Mouse (Mus musculus) heart, adult 8-10 months (tissue): ENCODE results near the gene Mapkap1. TPM values are rescaled to one million over a fixed set of nuclear protein-coding genes. Genes with fewer than 3 reads are reported as not detected.

ENCODE experiments used
- DNase-seq: peaks from one replicate; pipeline ENCODE4 v3.0.0; 2022; ENCODE audit warnings: low spot score
- total RNA-seq, 4 experiments: library from RNA; stranded (reverse); gene quantifications; 2 replicates each; pipeline ENCODE4 v1.2.4; 2022

The Mapkap1 gene
- total RNA-seq, 4 experiments from 2014 or later, result 60.5 to 73.6 (median 68.7) TPM

GRCm38 (mm10) chr2:34530042-34530441 lies 123.5 kb downstream of the Mapkap1 start:
- DNase-seq, result no peak

- peak; percentile 29 for DNase-seq
Observed at GRCm38 (mm10) chr2:34531801-34532298, 125.3 kb downstream of the Mapkap1 start.

GRCm38 (mm10) chr2:34532394-34532793 lies 125.8 kb downstream of the Mapkap1 start:
- no peak for DNase-seq

- no peak for DNase-seq
Observed at GRCm38 (mm10) chr2:34533281-34533680, 126.7 kb downstream of the Mapkap1 start.

- DNase-seq, result no peak
Observed at GRCm38 (mm10) chr2:34534996-34535395, 128.4 kb downstream of the Mapkap1 start.

GRCm38 (mm10) chr2:34537356-34537755 lies 130.8 kb downstream of the Mapkap1 start:
- DNase-seq, result no peak

GRCm38 (mm10) chr2:34543581-34543980 lies 137.0 kb downstream of the Mapkap1 start:
- DNase-seq, result no peak

GRCm38 (mm10) chr2:34544021-34544420 lies 137.4 kb downstream of the Mapkap1 start:
- no peak for DNase-seq

- DNase-seq, result no peak
Observed at GRCm38 (mm10) chr2:34544646-34545395, 138.2 kb downstream of the Mapkap1 start.

- DNase-seq, result no peak
Observed at GRCm38 (mm10) chr2:34546176-34546677, 139.7 kb downstream of the Mapkap1 start.

GRCm38 (mm10) chr2:34547516-34547915 lies 140.9 kb downstream of the Mapkap1 start:
- DNase-seq, result no peak

GRCm38 (mm10) chr2:34548961-34549360 lies 142.4 kb downstream of the Mapkap1 start:
- DNase-seq, result no peak

GRCm38 (mm10) chr2:34549469-34549868 lies 142.9 kb downstream of the Mapkap1 start:
- no peak for DNase-seq

- DNase-seq, result no peak
Observed at GRCm38 (mm10) chr2:34552772-34553171, 146.2 kb downstream of the Mapkap1 start.

GRCm38 (mm10) chr2:34553580-34554231 lies 147.1 kb downstream of the Mapkap1 start:
- DNase-seq, result peak; percentile 31

GRCm38 (mm10) chr2:34560146-34560545 lies 153.6 kb downstream of the Mapkap1 start:
- DNase-seq, result no peak

GRCm38 (mm10) chr2:34563089-34563694 lies 156.6 kb downstream of the Mapkap1 start:
- DNase-seq, result no peak

- no peak for DNase-seq
Observed at GRCm38 (mm10) chr2:34563865-34564264, 157.3 kb downstream of the Mapkap1 start.

GRCm38 (mm10) chr2:34566146-34566545 lies 159.6 kb downstream of the Mapkap1 start:
- no peak for DNase-seq

- no peak for DNase-seq
Observed at GRCm38 (mm10) chr2:34566601-34567000, 160.0 kb downstream of the Mapkap1 start.

- DNase-seq, result no peak
Observed at GRCm38 (mm10) chr2:34569131-34569530, 162.6 kb downstream of the Mapkap1 start.

- DNase-seq, result no peak
Observed at GRCm38 (mm10) chr2:34570378-34570777, 163.8 kb downstream of the Mapkap1 start.
